In the genomic region with DNA sequence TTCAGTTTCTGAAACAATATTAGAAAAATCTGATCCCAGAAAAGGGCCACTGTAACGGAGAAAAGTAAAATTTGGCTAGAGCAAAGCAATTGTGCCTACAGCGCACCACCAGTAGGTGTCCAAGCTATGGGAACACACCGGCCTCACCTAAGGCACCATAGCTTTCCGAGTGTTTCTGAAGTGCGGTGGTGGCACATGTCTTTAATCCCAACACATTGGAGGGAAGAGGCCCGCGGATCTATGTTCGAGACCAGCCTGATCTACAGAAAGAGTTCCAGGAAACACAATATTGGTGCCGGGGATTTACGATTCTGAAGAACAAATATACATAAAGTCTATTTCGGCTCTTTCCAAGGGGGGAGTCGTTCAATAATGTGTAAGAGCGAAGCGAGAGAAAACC, we compare ENCODE assay signal across 7 mouse cellular contexts. TPM values are rescaled to one million over a fixed set of nuclear protein-coding genes. Genes with fewer than 3 reads are reported as not detected.
DNase-seq lines count a peak whose midpoint lies in the region; ATAC-seq and TF ChIP-seq lines count a peak whose summit lies in the region.

No protein-coding gene starts in this region.

- peak overlapping the region; percentile 89 for H3K4me3 ChIP-seq in forebrain, embryonic 10.5 days
- peak overlapping the region; percentile 93 for H3K4me3 ChIP-seq in hindbrain, embryonic 10.5 days

- H3K4me1 ChIP-seq in forebrain, embryonic 10.5 days, result peaks cover 19% of the 10 kb centered on the region
- peaks cover 15% of the 10 kb centered on the region for H3K4me1 ChIP-seq in hindbrain, embryonic 10.5 days (replicated peaks)

- H3K36me3 ChIP-seq in forebrain, embryonic 10.5 days (replicated peaks), result peaks cover 55% of the 10 kb centered on the region
- peaks cover 50% of the 10 kb centered on the region for H3K36me3 ChIP-seq in hindbrain, embryonic 10.5 days

- H3K9me3 ChIP-seq in forebrain, embryonic 10.5 days, result no peaks in the 10 kb centered on the region
- H3K9me3 ChIP-seq in hindbrain, embryonic 10.5 days, result no peaks in the 10 kb centered on the region

- DNase-seq in Patski (ENCODE audit: low read depth, low spot score), result no peak
- DNase-seq in c-Kit-positive CD71-negative TER-119-negative erythroid progenitor cells, embryonic 14.5 days (ENCODE audit: low read depth), result peak; percentile 51
- DNase-seq in forebrain, embryonic 10.5 days (ENCODE audit: extremely low spot score, low spot score), result peak; percentile 54
- DNase-seq in hindbrain, embryonic 10.5 days (ENCODE audit: low spot score), result peak; percentile 49
- DNase-seq in left cerebral cortex, adult 18-20 months (ENCODE audit: low spot score in 2 of 2), result peak; percentile 29 to 39
- peak; percentile 66 to 67 for DNase-seq in lung, postnatal 4 days
- DNase-seq in retina, postnatal 1 day, result peak; percentile 65

- peak overlapping the region; percentile 93 for H3K27ac ChIP-seq in forebrain, embryonic 10.5 days
- H3K27ac ChIP-seq in hindbrain, embryonic 10.5 days, result peak overlapping the region; percentile 96

- CTCF ChIA-PET in Patski (lab: Charles Lee), result interaction anchor here (1.1 kb wide), 1 partner anchor 93 kb away, joined by 4 read pairs; no protein-coding TSS in a partner anchor

- in situ Hi-C loops in Patski (cut with MboI; ENCODE audit: low pct_unique_long_range_greater_than_20kb), result loop anchor here (10.0 kb wide), 2 partner anchors 97 to 237 kb away; no protein-coding TSS in a partner anchor

- TF ChIP-seq CTCF in Patski (IDR thresholded peaks at IDR 0.05), result peak; percentile 52

- no peaks in the 10 kb centered on the region for H3K27me3 ChIP-seq in Patski
- H3K27me3 ChIP-seq in forebrain, embryonic 10.5 days (ENCODE audit: poor library complexity, severe bottlenecking), result no peaks in the 10 kb centered on the region
- H3K27me3 ChIP-seq in hindbrain, embryonic 10.5 days (ENCODE audit: insufficient read depth, poor library complexity, severe bottlenecking), result no peaks in the 10 kb centered on the region

- POLR2A ChIA-PET in Patski (lab: Charles Lee), result interaction anchor here (0.6 to 0.7 kb wide), 2 partner anchors 30 to 231 kb away, joined by 3 read pairs; no protein-coding TSS in a partner anchor

- ATAC-seq in Patski, result no peak

- 3% methylated on average over 14 of the region's 14 CpGs for WGBS in forebrain, embryonic 10.5 days
- 3% methylated on average over 14 of the region's 14 CpGs for WGBS in hindbrain, embryonic 10.5 days

RNA-seq across cellular contexts. Expression of a gene that starts 0.5 kb away (rescaled TPM):
- 16.1 TPM for polyA plus RNA-seq in Patski (2021)
- 24.4 and 25.5 TPM in 2 replicates for polyA plus RNA-seq in forebrain, embryonic 10.5 days (2016; fragmentation: Nextera tagmentation; extraction: Ambion mirVana)
- polyA plus RNA-seq in hindbrain, embryonic 10.5 days (2016; fragmentation: Nextera tagmentation; extraction: Ambion mirVana), result 24.4 and 26.2 TPM in 2 replicates
- total RNA-seq in left cerebral cortex, adult 18-20 months (2021), result 10 to 100 TPM; 21.6 to 22.8 TPM

RNA-seq across cellular contexts. Expression of a gene that starts 11.3 kb away (rescaled TPM):
- polyA plus RNA-seq in Patski (2021), result 3.1 TPM
- 0.83 TPM in 1 of 2 replicates, not detected in the other for polyA plus RNA-seq in forebrain, embryonic 10.5 days (2016; fragmentation: Nextera tagmentation; extraction: Ambion mirVana)
- 1.8 TPM in 1 of 2 replicates, not detected in the other for polyA plus RNA-seq in hindbrain, embryonic 10.5 days (2016; fragmentation: Nextera tagmentation; extraction: Ambion mirVana)
- under 1 TPM in 1 of 2 experiments, not detected in 1; 0.58 TPM for total RNA-seq in left cerebral cortex, adult 18-20 months (2021)

RNA-seq across cellular contexts. Expression of a gene that starts 33.7 kb away (rescaled TPM):
- 91.4 TPM for polyA plus RNA-seq in Patski (2021)
- 209 and 212 TPM in 2 replicates for polyA plus RNA-seq in forebrain, embryonic 10.5 days (2016; fragmentation: Nextera tagmentation; extraction: Ambion mirVana)
- 209 and 212 TPM in 2 replicates for polyA plus RNA-seq in hindbrain, embryonic 10.5 days (2016; fragmentation: Nextera tagmentation; extraction: Ambion mirVana)
- total RNA-seq in left cerebral cortex, adult 18-20 months (2021), result 100 to 1,000 TPM in 1 of 2 experiments, 10 to 100 TPM in 1; 97.8 to 102 TPM

RNA-seq across cellular contexts. Expression of a gene that starts 40.8 kb away (rescaled TPM):
- 151 TPM for polyA plus RNA-seq in Patski (2021)
- 73.5 and 78.3 TPM in 2 replicates for polyA plus RNA-seq in forebrain, embryonic 10.5 days (2016; fragmentation: Nextera tagmentation; extraction: Ambion mirVana)
- polyA plus RNA-seq in hindbrain, embryonic 10.5 days (2016; fragmentation: Nextera tagmentation; extraction: Ambion mirVana), result 87.1 and 99.4 TPM in 2 replicates
- 100 to 1,000 TPM; 105 to 115 TPM for total RNA-seq in left cerebral cortex, adult 18-20 months (2021)
